Mouse (Mus musculus) left cerebral cortex, adult 9 months (tissue): ENCODE measurements around the gene Fap.

Experiments used
- DNase-seq, 2 experiments: peaks; one replicate each; pipeline ENCODE4 v3.0.0; 2022; ENCODE audit warnings: low spot score in 2 of 2

Fap gene

DNA sequence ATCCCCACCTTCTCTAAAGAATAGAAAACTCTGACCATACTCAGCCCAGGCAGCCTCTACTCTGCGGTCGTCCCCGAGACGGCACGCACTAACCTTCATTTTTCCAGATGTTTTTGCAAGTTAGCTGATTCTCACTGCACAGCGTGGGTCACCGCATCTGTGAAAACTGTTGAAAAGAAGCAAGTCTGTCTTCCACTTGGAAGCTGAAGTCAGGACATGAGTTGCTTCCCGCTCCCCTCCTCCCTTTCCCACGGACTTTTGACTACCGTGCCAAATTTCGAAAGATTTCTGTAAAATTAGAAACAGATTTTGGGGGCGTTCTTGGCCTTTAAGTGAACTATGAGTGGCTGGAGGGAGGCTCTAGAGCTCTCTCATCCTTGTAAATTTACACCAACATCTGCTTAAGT is at the start of gene Fap:
TSS of gene Fap (minus strand) at position 323 of the 407 bp plus-strand sequence.
- DNase-seq = peak in 1 of 2 experiments; percentile 7

DNA sequence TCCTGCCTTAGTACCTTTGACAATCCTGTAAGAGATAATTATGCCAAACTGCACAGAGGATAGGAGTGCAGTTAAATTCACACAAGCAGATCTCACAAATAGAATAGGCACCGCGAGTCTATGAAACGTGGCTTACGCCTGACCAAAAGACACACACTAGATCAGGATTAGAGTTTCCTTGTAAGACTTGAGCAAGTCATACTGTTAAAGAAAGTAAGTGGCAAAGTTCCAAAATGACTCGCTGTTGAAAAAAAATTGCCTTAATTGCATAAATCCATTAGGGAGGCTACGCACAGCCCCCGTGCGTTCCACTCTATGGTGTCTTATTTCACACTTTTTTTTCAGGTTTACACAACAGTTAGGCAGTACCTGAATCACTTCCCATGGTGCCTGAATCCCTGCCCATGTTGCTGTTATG is 49.2 kb upstream of the Fap start:
- peak in 1 of 2 experiments; percentile 16 for DNase-seq

DNA sequence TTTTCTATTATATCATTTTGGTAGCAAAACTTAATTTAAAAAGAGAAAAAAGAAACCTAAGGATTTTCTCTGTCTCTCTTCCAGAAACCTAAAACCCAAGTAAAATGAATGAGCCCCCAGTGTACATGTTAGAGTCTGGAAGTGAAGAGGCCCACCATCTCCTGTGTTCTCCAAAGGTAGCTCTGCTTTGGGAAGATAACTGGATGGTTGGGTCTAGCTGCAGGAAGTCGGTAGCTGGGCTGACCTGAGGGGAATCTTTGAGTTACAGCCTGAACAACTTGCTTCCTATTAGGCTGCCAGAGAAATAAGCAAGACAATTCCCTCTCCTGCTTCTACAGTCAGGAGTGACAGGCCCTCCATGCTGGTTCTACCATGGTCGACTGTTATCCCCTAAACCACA is 45.8 kb upstream of the Fap start:
- DNase-seq = no peak

DNA sequence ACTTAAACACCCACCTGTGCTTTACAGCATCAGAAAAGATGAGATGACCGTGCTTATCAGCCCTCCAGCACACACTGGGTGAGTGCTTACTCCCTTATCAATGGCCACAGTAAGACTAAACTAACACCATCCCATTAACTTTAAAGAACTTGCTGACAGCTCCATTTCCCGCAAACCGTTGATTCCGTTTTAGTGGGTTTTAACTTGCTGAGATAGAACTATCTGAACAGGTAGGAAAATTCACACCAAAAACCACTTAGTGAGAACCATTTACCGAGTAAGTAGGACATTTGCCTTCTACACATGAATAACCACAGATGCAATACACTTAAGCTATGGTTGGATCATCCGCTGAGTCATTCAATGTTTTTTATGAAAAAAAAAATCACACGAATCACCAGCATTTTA is 45.1 kb upstream of the Fap start:
- no peak for DNase-seq

DNA sequence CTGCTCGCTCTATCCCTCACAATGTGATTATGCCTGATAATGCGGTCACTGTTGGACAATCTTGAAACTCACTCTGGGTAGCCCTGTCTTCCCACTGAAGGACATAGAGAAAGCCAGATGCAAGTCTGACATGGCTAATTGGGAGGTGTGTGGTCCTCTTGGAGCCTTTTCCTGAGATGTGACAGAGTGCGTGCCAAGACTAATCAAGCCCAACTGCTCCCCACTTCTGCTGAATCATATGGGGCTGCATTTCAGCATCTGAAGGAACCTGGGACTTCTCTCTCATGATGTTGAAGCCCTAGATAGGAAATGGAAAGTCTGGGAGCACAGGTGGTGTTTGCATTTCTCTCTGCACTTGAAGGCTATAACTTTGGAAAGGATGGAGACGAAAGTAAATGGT is 39.3 kb upstream of the Fap start:
- DNase-seq = no peak

DNA sequence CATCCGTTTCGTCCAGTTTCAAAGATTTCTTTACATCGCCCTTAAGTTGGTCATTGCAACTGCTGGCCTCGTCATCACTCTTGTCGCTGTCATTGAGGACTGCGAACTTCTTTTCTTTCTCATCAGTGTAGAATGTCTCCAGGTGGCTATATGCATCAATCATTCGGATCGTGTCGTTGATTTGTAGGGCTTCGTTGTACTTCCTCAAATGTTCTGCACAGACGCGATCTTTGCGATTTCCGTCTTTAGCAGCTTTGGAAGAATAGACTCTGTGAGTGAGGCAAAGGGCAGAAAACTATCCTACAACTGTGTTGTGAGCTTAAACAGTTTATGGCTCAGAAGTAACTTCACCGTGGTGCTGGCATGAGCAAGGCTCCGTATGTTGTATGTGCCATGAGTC is 32.3 kb upstream of the Fap start:
- DNase-seq = no peak

DNA sequence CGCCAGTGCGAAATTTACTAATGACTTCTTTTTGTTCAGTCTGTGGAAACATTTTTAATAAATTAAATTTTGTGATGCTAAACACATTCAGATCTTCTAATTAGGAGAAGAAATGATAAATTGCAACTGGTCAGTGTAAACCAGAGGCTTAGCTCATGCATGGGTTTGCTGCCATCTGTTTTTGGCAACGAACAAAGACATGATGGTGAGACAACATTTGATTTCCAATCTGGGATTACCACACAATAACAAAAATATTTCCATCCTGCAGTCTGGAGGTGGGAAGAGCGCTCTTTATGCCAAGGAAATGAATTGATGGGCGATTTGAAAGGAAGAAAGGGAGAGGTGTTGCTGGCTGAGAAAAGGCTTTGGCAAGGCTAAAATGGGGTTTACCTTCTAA is 29.7 kb upstream of the Fap start:
- no peak for DNase-seq

DNA sequence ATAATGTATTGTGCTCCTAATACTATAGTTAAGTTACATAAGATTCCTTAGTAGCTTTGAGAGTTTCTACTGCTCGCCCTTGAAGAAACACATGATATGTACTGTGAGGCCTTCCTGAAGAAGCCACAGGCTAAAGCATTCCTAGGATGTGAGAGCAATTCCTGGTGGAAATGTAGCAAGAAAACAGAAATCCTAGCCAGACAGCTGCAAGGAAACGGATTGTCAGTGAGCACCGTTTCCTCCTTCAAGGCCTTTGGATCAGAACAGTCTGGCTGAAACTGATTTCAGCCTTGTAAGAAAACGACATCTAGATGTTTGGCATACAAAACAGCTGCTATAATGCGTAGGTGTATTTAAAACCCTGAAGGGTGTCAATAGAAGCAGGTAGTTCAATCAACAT is 22.7 kb upstream of the Fap start:
- DNase-seq = no peak

DNA sequence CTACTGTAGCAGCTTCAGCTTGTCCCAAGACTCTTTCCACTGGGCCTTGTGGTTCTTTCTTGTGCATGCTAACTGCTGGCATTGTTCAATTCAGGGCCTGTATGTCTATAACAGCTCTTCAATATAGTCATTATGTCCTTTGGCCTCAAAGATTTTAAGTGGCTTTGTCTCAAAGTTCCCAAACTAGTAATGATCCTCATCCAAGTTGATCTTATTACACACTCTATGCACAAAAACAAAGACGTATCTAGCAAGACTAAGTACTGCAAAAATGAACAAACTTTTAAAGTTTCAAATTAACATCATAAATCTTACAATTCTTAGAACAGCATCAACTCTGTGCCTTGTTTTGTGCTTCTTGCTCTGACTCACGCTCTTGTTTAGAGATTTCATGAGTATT is 20.6 kb upstream of the Fap start:
- no peak for DNase-seq

DNA sequence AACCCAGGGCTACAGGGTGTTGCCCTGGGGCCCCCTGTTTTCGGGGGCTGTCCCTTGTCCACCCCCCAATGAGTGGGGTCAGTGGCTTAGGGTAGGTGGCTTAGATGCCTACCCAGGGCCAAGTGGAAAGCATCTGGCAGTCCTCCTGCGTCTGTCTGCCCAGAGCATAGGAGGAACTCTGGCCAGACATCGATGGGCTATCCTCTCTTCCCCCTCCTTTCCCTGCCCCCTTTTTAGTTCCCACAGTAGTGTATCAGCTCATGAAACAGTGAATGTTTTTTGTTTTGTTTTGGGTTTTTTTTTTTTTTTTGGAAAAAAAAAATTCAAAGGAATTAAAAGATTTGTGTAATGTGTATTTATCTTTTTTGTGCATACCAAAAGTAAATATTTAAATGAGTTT is 17.7 kb upstream of the Fap start:
- no peak for DNase-seq

DNA sequence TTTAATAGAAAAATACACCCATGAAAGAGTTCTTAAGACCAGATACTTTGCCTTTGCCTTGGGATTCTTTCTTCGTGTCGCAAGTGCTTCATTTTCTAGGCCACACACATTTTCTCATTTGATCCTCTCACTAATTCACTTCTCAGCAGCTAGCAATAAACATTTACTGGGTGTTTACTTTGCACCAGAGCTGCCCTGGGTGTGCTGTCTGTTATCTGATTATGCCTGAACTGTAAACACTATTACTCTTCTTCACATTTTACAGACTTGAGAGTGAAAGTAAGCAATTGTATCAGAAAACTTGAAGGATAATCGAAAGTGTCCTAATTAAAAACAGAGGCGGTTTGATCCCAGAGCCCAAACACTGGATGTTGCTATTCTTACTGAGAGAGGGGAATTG is 15.5 kb upstream of the Fap start:
- DNase-seq = no peak

DNA sequence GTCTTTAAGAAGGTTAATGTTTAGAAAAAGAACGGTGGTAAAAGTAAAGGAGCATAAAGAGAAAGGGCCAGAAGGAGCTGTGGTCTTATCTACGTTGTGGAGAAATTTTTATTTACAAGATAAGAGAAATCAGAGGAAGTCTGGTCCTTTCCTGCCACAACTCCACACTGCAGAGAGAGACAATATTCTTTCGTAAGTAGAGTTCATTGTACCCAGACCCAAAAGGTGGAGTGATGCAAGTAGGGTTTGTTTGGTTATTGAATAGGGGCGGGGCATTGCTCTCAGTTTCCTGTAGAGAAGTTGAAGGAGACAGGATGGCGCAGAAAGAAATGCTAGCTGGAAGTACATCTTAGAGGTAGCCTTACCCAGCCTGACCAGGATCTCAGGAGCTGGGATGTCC is 11.9 kb upstream of the Fap start:
- no peak for DNase-seq

DNA sequence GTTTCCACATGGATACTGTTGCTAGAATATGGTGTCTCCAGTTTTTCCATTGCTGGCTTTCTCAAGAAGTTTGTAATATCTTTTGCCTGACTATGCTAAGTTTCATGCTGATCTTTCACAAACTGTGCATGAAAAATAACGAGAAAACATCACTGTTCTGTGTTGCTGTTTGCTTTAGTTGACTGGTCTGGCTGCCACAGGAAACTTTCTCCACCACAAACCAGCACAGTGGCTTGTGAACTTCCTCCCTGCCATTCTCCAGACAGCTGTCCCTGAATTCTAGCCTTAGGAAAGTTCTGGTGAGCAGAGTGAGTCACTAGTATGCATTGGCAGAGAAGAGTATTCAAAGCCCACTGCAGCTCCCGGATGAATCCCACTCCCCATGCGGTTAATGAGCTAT is 1.1 kb upstream of the Fap start:
- DNase-seq = no peak

DNA sequence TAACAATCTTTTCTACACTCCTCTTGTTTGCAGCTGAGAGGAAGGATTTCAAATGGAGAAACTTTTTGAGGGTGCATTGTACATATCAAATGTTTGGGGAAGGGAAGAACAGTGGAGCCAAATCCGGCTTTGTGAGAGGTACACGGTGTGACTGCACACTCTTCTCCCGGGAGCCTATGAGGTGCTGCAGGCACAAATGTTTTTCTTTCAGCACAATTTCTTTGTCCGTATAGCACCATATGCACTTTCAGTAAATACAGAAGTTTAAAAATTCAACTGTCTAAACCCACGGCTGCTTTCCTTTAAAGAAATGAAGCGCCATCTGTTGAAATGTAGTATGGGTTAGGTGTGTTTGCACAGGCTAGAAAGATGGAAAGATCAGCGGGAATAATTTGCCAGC is 375 bp upstream of the Fap start:
- peak in 1 of 2 experiments; percentile 50 for DNase-seq

DNA sequence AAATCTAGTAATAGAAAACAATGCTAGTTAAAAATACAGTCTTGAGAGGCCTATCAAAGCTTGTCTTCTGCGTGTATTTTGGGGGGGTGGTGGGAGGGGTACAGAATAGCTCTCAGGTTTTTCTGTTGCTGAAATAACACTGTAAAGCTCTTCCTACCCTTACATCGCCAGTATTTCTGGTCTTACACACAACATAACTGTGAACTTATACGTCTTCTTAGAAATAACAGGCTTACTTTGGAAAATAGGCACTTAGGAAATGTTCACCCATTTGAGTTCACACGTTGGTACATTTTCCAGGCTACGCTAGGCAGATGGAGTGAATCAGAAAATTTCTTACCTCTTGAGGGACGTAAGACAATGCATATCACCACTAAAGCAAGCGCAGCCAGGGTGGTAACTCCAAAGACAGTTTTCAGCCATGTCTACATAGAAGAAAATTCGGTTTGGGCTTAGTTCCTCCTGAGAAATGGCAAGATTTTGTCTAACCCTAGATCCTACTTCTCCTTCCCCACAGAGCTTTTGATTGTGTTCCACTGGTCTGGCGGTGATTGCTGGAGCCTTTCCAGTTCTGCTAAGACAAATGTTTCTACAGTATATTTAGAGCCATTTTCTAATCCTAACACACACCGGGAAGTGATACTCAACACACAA is 649 bp downstream of the Fap start:
- DNase-seq = peak in 1 of 2 experiments; percentile 38

DNA sequence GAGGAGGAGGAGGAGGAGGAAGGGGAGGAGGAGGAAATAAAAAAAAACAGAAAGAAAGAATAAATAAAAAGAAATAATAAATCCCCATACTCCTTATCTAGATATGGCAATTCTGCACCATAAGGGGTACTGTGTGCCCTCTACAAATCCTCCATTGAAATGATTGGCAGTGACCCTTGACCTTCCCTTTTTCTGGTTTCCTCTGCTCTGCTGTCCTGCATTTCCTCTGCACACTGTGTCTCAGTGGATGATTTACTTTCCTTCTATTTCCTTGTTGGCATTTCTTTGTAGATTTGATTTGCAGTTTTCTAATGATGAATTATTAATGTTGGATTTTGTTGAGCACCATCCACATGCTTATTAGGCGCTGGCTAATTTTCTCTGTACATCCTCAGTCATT is 9.2 kb downstream of the Fap start:
- DNase-seq = no peak

DNA sequence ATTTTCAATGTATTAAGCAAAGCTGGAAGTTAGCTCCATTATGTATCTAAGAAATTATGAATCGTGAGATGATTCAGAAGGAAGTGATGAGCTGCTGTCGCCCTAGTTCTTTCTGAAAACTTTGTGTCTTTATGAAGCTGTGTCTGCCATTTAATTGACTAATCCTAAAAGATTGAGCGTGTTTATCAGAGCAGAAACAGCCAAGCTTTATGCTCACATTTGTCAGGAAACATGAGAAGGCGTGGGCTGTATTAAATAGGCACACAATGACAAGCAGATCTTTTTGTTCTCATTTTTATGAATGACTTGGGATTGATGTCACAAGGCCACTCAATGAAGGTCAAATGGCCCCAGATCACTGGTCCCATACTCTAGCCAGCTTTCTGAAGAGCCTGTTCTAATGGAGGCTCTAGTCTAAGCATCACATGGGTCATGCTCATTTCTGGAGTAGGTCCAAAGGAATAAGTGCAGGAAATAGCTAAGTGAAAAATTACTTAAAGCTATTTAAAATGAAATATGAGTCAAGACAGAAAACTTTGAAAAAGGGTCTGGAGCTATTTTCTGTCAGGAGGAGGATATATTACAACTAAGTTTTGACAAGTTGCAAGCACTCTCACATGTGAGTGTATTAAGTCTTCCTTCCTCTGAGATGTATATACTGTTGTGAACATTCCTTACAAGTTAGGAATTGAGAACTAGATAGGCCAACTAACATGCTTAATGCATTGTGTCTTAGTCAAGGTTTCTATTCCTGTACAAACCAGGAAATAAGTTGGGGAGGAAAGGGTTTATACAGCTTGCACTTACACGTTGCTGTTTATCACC is 11.0 kb downstream of the Fap start:
- no peak for DNase-seq

DNA sequence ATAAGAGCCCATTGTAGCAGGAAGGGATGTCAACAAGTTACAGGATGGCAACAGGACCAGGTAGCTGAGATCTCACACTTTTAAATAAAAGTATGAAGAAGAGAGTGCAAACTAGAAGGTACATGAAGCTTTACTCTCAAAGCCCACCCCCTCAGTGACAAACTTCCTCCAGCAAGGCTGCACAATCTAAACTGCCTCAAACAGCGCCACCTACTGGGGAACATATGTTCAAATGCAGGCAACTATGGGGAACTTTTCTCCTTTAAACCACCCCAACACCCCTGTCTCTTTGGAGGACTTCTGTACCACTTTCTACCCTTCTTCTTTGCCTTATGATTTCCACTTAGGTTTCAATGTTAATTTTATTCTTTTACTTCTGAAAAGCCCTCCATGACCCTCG is 16.5 kb downstream of the Fap start:
- DNase-seq = no peak

DNA sequence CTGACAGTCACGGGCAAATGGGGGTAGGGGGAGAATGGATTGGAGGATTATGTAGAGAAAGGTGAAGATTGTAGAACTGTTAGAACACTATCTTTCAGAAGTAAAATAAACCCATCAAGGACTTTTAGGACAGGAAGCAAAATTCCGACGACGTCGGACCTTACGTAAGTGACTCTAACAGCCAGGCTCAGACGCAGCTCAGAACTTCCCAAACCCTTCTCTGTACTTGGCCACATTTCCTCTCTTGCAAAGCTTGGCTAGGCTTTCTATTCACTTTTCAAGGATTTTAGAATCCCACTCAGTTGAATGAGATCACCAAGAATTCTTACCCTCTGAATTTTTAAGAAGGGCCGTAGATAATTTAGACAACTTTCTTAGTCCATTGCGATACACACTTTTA is 17.5 kb downstream of the Fap start:
- no peak for DNase-seq

DNA sequence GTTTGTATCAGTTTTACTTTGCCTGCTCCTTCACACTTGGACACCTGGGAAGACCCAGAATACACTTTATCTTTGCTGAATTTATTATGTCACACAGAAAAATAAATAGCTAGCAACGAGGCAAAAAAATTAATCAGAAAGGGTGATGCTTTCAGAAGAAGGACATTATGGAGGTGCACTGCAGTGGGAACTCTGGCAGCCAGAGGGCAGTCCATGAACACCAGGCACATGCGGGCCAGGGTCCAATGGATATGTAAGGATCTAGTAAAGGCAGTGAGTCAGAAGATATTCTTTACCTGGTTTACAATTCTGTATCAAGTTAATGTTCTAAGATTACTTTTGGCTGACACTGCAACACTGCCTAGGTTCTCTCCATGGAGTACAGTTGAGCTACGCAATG is 24.2 kb downstream of the Fap start:
- no peak for DNase-seq

DNA sequence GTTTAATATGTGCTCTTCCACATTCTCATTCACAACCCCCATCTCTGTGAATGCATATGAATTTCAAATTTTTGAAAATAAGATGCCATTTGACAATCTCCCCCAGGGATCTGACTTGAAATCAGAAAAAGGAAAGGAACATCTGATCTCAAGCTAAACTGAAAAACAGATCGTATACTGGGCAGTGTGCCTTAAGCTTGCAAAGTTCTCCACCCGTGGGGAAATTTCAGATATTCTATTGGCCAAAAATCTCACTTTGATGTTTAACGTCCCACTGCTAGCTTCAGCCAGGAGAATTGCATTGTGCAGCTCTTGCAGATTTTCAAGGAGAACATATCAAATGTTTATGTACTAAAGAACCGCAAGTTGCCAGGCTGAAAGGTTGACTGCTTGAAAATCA is 24.7 kb downstream of the Fap start:
- no peak for DNase-seq

DNA sequence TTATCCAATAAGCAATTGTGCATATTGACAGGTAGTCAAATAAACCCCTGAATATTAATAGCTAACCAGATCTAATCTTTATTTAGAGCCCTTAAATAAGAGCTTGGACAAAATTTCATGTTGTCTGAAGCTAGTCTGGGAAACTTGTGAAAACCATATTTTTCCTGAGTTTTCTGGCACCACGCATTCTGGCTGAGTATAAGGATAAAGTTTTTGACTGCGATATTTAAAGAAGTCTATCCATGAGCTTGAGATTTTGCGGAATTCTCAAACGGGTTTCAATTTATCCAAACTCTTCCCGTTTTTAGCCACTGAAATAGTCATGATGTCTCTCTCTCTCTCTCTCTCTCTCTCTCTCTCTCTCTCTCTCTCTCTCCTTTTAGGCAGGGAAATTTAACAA is 25.8 kb downstream of the Fap start:
- DNase-seq = no peak

DNA sequence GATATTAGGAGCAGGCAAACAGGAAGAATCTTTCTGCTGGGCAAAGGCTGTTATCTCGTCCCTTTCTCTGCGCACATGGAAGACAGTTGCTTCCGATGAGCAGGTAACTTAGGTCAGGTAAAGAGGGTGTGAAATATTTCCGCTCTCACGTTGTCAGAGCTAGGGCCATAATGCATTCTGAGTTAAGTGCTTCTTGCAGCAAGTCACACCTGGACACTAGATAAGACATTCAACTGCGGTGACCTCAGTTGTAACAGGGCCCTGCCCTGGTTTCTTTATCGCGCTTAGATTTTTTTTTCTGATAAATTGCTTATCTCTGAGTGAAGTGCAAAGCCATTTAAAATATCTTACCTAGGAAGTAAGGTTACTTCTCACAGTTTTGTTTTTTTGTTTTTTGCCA is 38.4 kb downstream of the Fap start:
- no peak for DNase-seq

DNA sequence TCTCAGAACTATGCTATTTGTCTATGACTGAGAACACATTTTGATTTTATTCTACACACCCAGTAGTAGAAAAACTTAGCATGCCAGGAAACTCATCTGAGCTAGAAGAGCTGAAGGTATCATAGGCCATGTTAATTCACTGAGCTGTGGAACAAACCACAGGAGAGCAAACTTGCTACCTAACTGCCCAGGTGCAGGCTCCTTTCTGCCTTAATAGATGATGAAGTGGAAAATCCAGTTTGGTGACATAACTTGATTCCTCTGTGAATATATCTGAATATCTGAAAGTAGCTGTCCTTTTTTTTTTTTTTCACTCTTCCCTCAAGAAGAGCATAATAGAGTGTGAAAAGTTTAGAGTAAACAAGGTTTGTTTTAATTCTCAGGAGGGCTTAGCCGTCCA is 42.8 kb downstream of the Fap start:
- DNase-seq = no peak
